Mouse (Mus musculus): Measurements from ENCODE around the gene Mier1. TPM values are rescaled to one million over a fixed set of nuclear protein-coding genes. Genes with fewer than 3 reads are reported as not detected.
"Not testable (repeated sequence)": the region's sequence is repeated elsewhere in the genome, so short reads cannot be mapped to it uniquely, and the experiment has no call there.

Gene Mier1
- total RNA-seq, 1 experiment, result 37.9 TPM

GRCm38 (mm10) chr4:103136946-103137345 is 22.8 kb downstream of the Mier1 start:
- in situ Hi-C loops (cut with MboI; ENCODE audit: low sequenced_read_pairs in 2 of 2, unreplicated experiment in 2 of 2), result no loop called here

DNA sequence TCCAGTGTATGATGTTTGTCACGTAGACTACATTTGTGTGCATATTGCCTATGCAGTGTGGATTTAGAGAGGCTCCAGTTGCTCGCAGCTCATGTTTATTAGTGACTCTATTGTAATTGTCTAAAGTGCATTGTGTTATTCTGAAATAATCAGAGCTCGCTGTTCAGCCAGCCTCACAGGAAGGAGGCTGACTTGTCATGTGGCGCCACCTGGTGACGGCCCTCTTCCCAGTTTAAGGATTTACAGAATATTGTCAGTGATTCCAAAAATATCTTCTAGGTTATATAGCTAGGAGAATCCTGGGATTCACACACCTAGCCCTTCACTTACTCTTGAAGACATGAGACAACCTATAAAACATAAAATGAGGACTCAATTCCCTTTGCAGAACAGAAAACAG is 32.1 kb downstream of the Mier1 start:
- Histone ChIP-seq H3K36me3 (ENCODE audit: control insufficient read depth, insufficient read depth, low read length, poor library complexity, severe bottlenecking) (peaks cover 13% of the 10 kb centered on the region), H3K4me3 (ENCODE audit: insufficient read depth in 1 of 2, low read depth in 1 of 2, low read length in 2 of 2, poor library complexity in 1 of 2, severe bottlenecking in 1 of 2) (no peak overlapping the region), H3K9ac (ENCODE audit: insufficient read depth, low read depth, low read length, poor library complexity, severe bottlenecking) (no peak overlapping the region), H3K4me1 (ENCODE audit: control insufficient read depth in 2 of 2, insufficient read depth in 2 of 2, low read length in 2 of 2, poor library complexity in 1 of 2) (no peaks in the 10 kb centered on the region), H3K9me3 (ENCODE audit: control insufficient read depth, insufficient read depth, low read depth, low read length) (no peaks in the 10 kb centered on the region), H3K27ac (ENCODE audit: insufficient read depth, low read depth, low read length, poor library complexity, severe bottlenecking) (no peak overlapping the region)
- in situ Hi-C loops (cut with MboI; ENCODE audit: low sequenced_read_pairs in 2 of 2, unreplicated experiment in 2 of 2), result no loop called here
- DNase-seq (ENCODE audit: low read depth, low spot score), result peak; percentile 38
- no peak for TF ChIP-seq HCFC1 (IDR thresholded peaks at IDR 0.05; ENCODE audit: borderline replicate concordance, insufficient read depth, low read length)
- no peak for TF ChIP-seq ZC3H11A (IDR thresholded peaks at IDR 0.05; ENCODE audit: borderline replicate concordance, low read depth, low read length)
- no peak for TF ChIP-seq MAFK (IDR thresholded peaks at IDR 0.05; ENCODE audit: insufficient read depth, low read depth, low read length)
- TF ChIP-seq ZNF384 (IDR thresholded peaks at IDR 0.05; ENCODE audit: low read depth, low read length), result no peak
- no peak for TF ChIP-seq CHD2 (IDR thresholded peaks at IDR 0.05; ENCODE audit: low read depth, low read length)

More at GRCm38 (mm10) chr4:103136946-103137345, 22.8 kb downstream of the Mier1 start:
- H3K27ac ChIP-seq (ENCODE audit: insufficient read depth, low read depth, low read length, poor library complexity, severe bottlenecking), result no peak overlapping the region
- H3K4me3 ChIP-seq (ENCODE audit: insufficient read depth in 1 of 2, low read depth in 1 of 2, low read length in 2 of 2, poor library complexity in 1 of 2, severe bottlenecking in 1 of 2), result no peak overlapping the region
- no peak for TF ChIP-seq CHD2 (IDR thresholded peaks at IDR 0.05; ENCODE audit: low read depth, low read length)
- no peak for TF ChIP-seq MAFK (IDR thresholded peaks at IDR 0.05; ENCODE audit: insufficient read depth, low read depth, low read length)
- TF ChIP-seq ZNF384 (IDR thresholded peaks at IDR 0.05; ENCODE audit: low read depth, low read length), result no peak
- TF ChIP-seq ZC3H11A (IDR thresholded peaks at IDR 0.05; ENCODE audit: borderline replicate concordance, low read depth, low read length), result no peak
- TF ChIP-seq HCFC1 (IDR thresholded peaks at IDR 0.05; ENCODE audit: borderline replicate concordance, insufficient read depth, low read length), result no peak
- H3K4me1 ChIP-seq (ENCODE audit: control insufficient read depth in 2 of 2, insufficient read depth in 2 of 2, low read length in 2 of 2, poor library complexity in 1 of 2), result no peaks in the 10 kb centered on the region
- no peaks in the 10 kb centered on the region for H3K9me3 ChIP-seq (ENCODE audit: control insufficient read depth, insufficient read depth, low read depth, low read length)
- no peak overlapping the region for H3K9ac ChIP-seq (ENCODE audit: insufficient read depth, low read depth, low read length, poor library complexity, severe bottlenecking)
- no peak for DNase-seq (ENCODE audit: low read depth, low spot score)
- peaks cover 3% of the 10 kb centered on the region for H3K36me3 ChIP-seq (ENCODE audit: control insufficient read depth, insufficient read depth, low read length, poor library complexity, severe bottlenecking)

DNA sequence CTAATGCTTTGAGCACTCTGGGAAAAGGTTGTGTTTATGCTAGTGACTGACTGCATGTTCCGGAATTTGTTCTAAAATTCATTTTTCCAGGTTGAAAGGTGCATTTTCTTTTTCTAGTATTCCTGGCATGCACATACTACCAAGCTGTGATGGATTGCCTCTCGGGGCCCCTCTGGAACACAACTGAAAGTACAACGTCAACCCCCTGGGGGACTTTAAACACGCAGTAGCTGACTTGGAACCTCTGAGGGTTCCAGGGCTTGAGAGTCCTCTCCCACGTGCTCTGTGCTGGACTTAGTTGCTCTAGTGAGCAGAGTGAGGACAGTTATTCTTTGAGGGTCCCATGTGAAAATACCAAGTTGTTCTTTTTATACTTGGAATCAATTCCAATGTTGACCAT is 37.8 kb downstream of the Mier1 start:
- Histone ChIP-seq H3K9ac (ENCODE audit: insufficient read depth, low read depth, low read length, poor library complexity, severe bottlenecking) (no peak overlapping the region), H3K27ac (ENCODE audit: insufficient read depth, low read depth, low read length, poor library complexity, severe bottlenecking) (no peak overlapping the region), H3K36me3 (ENCODE audit: control insufficient read depth, insufficient read depth, low read length, poor library complexity, severe bottlenecking) (peaks cover 13% of the 10 kb centered on the region), H3K4me3 (ENCODE audit: insufficient read depth in 1 of 2, low read depth in 1 of 2, low read length in 2 of 2, poor library complexity in 1 of 2, severe bottlenecking in 1 of 2) (no peak overlapping the region), H3K4me1 (ENCODE audit: control insufficient read depth in 2 of 2, insufficient read depth in 2 of 2, low read length in 2 of 2, poor library complexity in 1 of 2) (no peaks in the 10 kb centered on the region), H3K9me3 (ENCODE audit: control insufficient read depth, insufficient read depth, low read depth, low read length) (no peaks in the 10 kb centered on the region)
- no peak for DNase-seq (ENCODE audit: low read depth, low spot score)
- in situ Hi-C loops (cut with MboI; ENCODE audit: low sequenced_read_pairs in 2 of 2, unreplicated experiment in 2 of 2), result no loop called here
- TF ChIP-seq ZC3H11A (IDR thresholded peaks at IDR 0.05; ENCODE audit: borderline replicate concordance, low read depth, low read length), result no peak
- TF ChIP-seq HCFC1 (IDR thresholded peaks at IDR 0.05; ENCODE audit: borderline replicate concordance, insufficient read depth, low read length), result no peak
- TF ChIP-seq CHD2 (IDR thresholded peaks at IDR 0.05; ENCODE audit: low read depth, low read length), result no peak
- TF ChIP-seq ZNF384 (IDR thresholded peaks at IDR 0.05; ENCODE audit: low read depth, low read length), result no peak
- TF ChIP-seq MAFK (IDR thresholded peaks at IDR 0.05; ENCODE audit: insufficient read depth, low read depth, low read length), result no peak

GRCm38 (mm10) chr4:103158781-103159180 is 44.6 kb downstream of the Mier1 start:
- in situ Hi-C loops (cut with MboI; ENCODE audit: low sequenced_read_pairs in 2 of 2, unreplicated experiment in 2 of 2), result no loop called here
- Histone ChIP-seq H3K9me3 (ENCODE audit: control insufficient read depth, insufficient read depth, low read depth, low read length) (no peaks in the 10 kb centered on the region), H3K4me3 (ENCODE audit: insufficient read depth in 1 of 2, low read depth in 1 of 2, low read length in 2 of 2, poor library complexity in 1 of 2, severe bottlenecking in 1 of 2) (no peak overlapping the region), H3K4me1 (ENCODE audit: control insufficient read depth in 2 of 2, insufficient read depth in 2 of 2, low read length in 2 of 2, poor library complexity in 1 of 2) (no peaks in the 10 kb centered on the region), H3K9ac (ENCODE audit: insufficient read depth, low read depth, low read length, poor library complexity, severe bottlenecking) (no peak overlapping the region), H3K27ac (ENCODE audit: insufficient read depth, low read depth, low read length, poor library complexity, severe bottlenecking) (no peak overlapping the region), H3K36me3 (ENCODE audit: control insufficient read depth, insufficient read depth, low read length, poor library complexity, severe bottlenecking) (peaks cover 16% of the 10 kb centered on the region)
- TF ChIP-seq ZC3H11A (IDR thresholded peaks at IDR 0.05; ENCODE audit: borderline replicate concordance, low read depth, low read length) (no peak), MAFK (IDR thresholded peaks at IDR 0.05; ENCODE audit: insufficient read depth, low read depth, low read length) (no peak), CHD2 (IDR thresholded peaks at IDR 0.05; ENCODE audit: low read depth, low read length) (no peak), ZNF384 (IDR thresholded peaks at IDR 0.05; ENCODE audit: low read depth, low read length) (no peak), HCFC1 (IDR thresholded peaks at IDR 0.05; ENCODE audit: borderline replicate concordance, insufficient read depth, low read length) (no peak)
- no peak for DNase-seq (ENCODE audit: low read depth, low spot score)

GRCm38 (mm10) chr4:103166198-103166597 is 52.0 kb downstream of the Mier1 start:
- in situ Hi-C loops (cut with MboI; ENCODE audit: low sequenced_read_pairs in 2 of 2, unreplicated experiment in 2 of 2), result not testable (repeated sequence)

More at GRCm38 (mm10) chr4:103166198-103166597, 52.0 kb downstream of the Mier1 start:
- DNase-seq (ENCODE audit: low read depth, low spot score); H3K4me1 ChIP-seq (ENCODE audit: control insufficient read depth in 2 of 2, insufficient read depth in 2 of 2, low read length in 2 of 2, poor library complexity in 1 of 2); H3K36me3 ChIP-seq (ENCODE audit: control insufficient read depth, insufficient read depth, low read length, poor library complexity, severe bottlenecking); H3K4me3 ChIP-seq (ENCODE audit: insufficient read depth in 1 of 2, low read depth in 1 of 2, low read length in 2 of 2, poor library complexity in 1 of 2, severe bottlenecking in 1 of 2); H3K9me3 ChIP-seq (ENCODE audit: control insufficient read depth, insufficient read depth, low read depth, low read length); H3K9ac ChIP-seq (ENCODE audit: insufficient read depth, low read depth, low read length, poor library complexity, severe bottlenecking): not testable (repeated sequence)
- peak overlapping the region; percentile 55; the same call in 1 of the 2 replicates for H3K27ac ChIP-seq (ENCODE audit: insufficient read depth, low read depth, low read length, poor library complexity, severe bottlenecking)
